Mouse (Mus musculus): Measurements from ENCODE around the gene Stx1b. TPM values are rescaled to one million over a fixed set of nuclear protein-coding genes. Genes with fewer than 3 reads are reported as not detected.
A peak's percentile ranks its signal among the peaks of the same experiment; 100 is the strongest.

Gene Stx1b
- total and polyA plus RNA-seq, 2 experiments from 2014 or later = 83.6 to 83.9 TPM

DNA sequence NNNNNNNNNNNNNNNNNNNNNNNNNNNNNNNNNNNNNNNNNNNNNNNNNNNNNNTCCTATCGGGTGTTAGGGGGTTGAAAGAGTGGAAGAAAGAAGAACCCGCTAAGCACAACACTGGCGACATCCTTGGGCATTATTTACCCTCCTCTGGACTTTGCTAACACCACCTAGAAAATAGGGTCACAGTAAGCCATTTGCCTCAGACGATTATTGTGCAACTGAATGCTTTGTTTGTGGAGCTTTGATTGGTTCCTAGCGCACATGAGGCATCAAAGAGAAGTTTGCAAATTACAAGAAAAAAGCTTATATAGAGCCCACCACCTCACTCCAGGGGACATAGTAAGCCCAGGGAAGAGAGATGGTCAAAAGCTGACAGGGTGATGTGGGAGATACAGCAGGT is 15.5 kb downstream of the Stx1b start:
- no peaks in the 10 kb centered on the region for H3K4me1 ChIP-seq (ENCODE audit: insufficient read depth, low read length)
- H3K36me3 ChIP-seq (ENCODE audit: insufficient read depth, low read length) = peaks cover 68% of the 10 kb centered on the region
- no peak overlapping the region for H3K9ac ChIP-seq (replicated peaks; ENCODE audit: low read length, poor library complexity, severe bottlenecking)
- H3K9me3 ChIP-seq (ENCODE audit: low read length) = no peaks in the 10 kb centered on the region
- no peak overlapping the region for H3K4me3 ChIP-seq (ENCODE audit: low read depth, low read length)
- WGBS = 80% methylated on average over 5 of the region's 5 CpGs
- no peak overlapping the region for H3K27ac ChIP-seq (ENCODE audit: low read depth, low read length)
- no peak for DNase-seq (ENCODE audit: low spot score)
- no peak for ATAC-seq (ENCODE audit: low FRiP score)
- no peak overlapping the region for H3K4me2 ChIP-seq (ENCODE audit: low read depth, low read length, poor library complexity, severe bottlenecking)
- no peak for TF ChIP-seq CTCF (IDR thresholded peaks at IDR 0.05)
- no peaks in the 10 kb centered on the region for H3K27me3 ChIP-seq (ENCODE audit: insufficient read depth, low read length)

DNA sequence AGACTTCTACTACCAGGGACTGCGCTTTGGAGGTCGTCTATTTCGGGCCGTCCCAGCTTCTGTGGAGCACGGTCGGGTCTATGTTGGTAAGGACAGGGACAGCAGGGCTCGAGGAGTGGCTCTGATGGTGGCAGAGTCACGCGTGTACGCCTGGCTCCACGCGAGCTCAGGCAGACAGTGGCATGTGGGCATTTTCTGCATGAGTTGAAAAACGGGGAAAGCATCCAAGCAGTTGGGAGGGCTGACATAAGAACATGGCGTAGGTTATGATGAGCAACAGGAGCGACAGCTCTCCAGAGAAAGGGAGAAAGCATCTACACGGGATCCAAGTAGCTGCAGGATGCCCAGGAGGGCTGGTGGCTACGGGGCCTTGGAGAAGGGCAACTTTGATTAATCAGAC is 22.0 kb downstream of the Stx1b start:
- ATAC-seq (ENCODE audit: low FRiP score) = no peak
- H3K4me1 ChIP-seq (ENCODE audit: insufficient read depth, low read length) = no peaks in the 10 kb centered on the region
- H3K9me3 ChIP-seq (ENCODE audit: low read length) = no peaks in the 10 kb centered on the region
- no peak overlapping the region for H3K4me3 ChIP-seq (ENCODE audit: low read depth, low read length)
- no peaks in the 10 kb centered on the region for H3K27me3 ChIP-seq (ENCODE audit: insufficient read depth, low read length)
- H3K36me3 ChIP-seq (ENCODE audit: insufficient read depth, low read length) = peaks cover 64% of the 10 kb centered on the region
- no peak overlapping the region for H3K9ac ChIP-seq (replicated peaks; ENCODE audit: low read length, poor library complexity, severe bottlenecking)
- no peak overlapping the region for H3K27ac ChIP-seq (ENCODE audit: low read depth, low read length)
- TF ChIP-seq CTCF (IDR thresholded peaks at IDR 0.05) = no peak
- WGBS = 90% methylated on average over 17 of the region's 17 CpGs
- no peak overlapping the region for H3K4me2 ChIP-seq (ENCODE audit: low read depth, low read length, poor library complexity, severe bottlenecking)
- peak; percentile 32 for DNase-seq (ENCODE audit: low spot score)

GRCm38 (mm10) chr7:127801010-127801621 is 23.2 kb downstream of the Stx1b start:
- no peak for TF ChIP-seq CTCF (IDR thresholded peaks at IDR 0.05)
- Histone ChIP-seq H3K4me3 (ENCODE audit: low read depth, low read length) (no peak overlapping the region), H3K9me3 (ENCODE audit: low read length) (no peaks in the 10 kb centered on the region), H3K27ac (ENCODE audit: low read depth, low read length) (no peak overlapping the region), H3K36me3 (ENCODE audit: insufficient read depth, low read length) (peaks cover 70% of the 10 kb centered on the region), H3K9ac (replicated peaks; ENCODE audit: low read length, poor library complexity, severe bottlenecking) (no peak overlapping the region), H3K27me3 (ENCODE audit: insufficient read depth, low read length) (no peaks in the 10 kb centered on the region), H3K4me1 (ENCODE audit: insufficient read depth, low read length) (no peaks in the 10 kb centered on the region), H3K4me2 (ENCODE audit: low read depth, low read length, poor library complexity, severe bottlenecking) (peak overlapping the region; percentile 34)
- no peak for DNase-seq (ENCODE audit: low spot score)
- WGBS = 94% methylated on average over 8 of the region's 8 CpGs
- no peak for ATAC-seq (ENCODE audit: low FRiP score)

- peaks cover 74% of the 10 kb centered on the region for H3K36me3 ChIP-seq (ENCODE audit: insufficient read depth, low read length)
- peak; percentile 78 for ATAC-seq (ENCODE audit: low FRiP score)
- peak within 1 kb of the TSS; percentile 47 for H3K27ac ChIP-seq (ENCODE audit: low read depth, low read length)
- no peaks in the 10 kb centered on the region for H3K4me1 ChIP-seq (ENCODE audit: insufficient read depth, low read length)
- H3K4me3 ChIP-seq (ENCODE audit: low read depth, low read length) = no peak within 1 kb of the TSS
- peak; percentile 97 for TF ChIP-seq CTCF (IDR thresholded peaks at IDR 0.05)
- no peaks in the 10 kb centered on the region for H3K9me3 ChIP-seq (ENCODE audit: low read length)
- H3K4me2 ChIP-seq (ENCODE audit: low read depth, low read length, poor library complexity, severe bottlenecking) = peak within 1 kb of the TSS; percentile 34
- WGBS = 22% methylated on average over 6 of the region's 6 CpGs
- peak; percentile 90 for DNase-seq (ENCODE audit: low spot score)
- H3K27me3 ChIP-seq (ENCODE audit: insufficient read depth, low read length) = no peaks in the 10 kb centered on the region
- H3K9ac ChIP-seq (replicated peaks; ENCODE audit: low read length, poor library complexity, severe bottlenecking) = no peak within 1 kb of the TSS
Observed at GRCm38 (mm10) chr7:127800435-127801009, 23.8 kb downstream of the Stx1b start, which contains the start of gene Hsd3b7. Hsd3b7 (plus strand) TSS chr7:127800604.

DNA sequence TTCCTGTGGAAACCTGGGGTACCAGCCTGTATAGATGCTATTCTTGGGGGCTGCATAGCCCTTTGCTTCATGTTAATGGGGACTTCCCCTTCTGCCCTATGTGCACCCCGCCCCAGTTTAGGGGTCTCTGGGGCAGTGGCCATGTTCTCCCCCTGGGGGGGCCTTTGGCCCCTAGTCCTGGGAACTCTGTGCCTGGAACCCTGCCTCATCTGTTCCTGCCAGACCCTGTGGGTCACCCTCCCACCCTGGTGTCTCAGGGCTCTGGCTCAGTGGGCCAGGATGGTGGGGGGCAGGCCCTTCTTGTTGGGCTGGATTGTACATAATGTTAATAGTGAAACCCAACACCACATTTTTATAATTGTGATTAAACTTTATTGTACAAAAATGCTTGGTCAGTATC is 24.6 kb downstream of the Stx1b start:
- Histone ChIP-seq H3K4me1 (ENCODE audit: insufficient read depth, low read length) (no peaks in the 10 kb centered on the region), H3K36me3 (ENCODE audit: insufficient read depth, low read length) (peaks cover 72% of the 10 kb centered on the region), H3K9me3 (ENCODE audit: low read length) (no peaks in the 10 kb centered on the region), H3K4me2 (ENCODE audit: low read depth, low read length, poor library complexity, severe bottlenecking) (no peak overlapping the region), H3K27me3 (ENCODE audit: insufficient read depth, low read length) (no peaks in the 10 kb centered on the region), H3K4me3 (ENCODE audit: low read depth, low read length) (no peak overlapping the region), H3K9ac (replicated peaks; ENCODE audit: low read length, poor library complexity, severe bottlenecking) (no peak overlapping the region), H3K27ac (ENCODE audit: low read depth, low read length) (0 out of 2 replicates have a peak overlapping the region, but pooled peaks have one; percentile 47)
- DNase-seq (ENCODE audit: low spot score) = no peak
- 90% methylated on average over 1 of the region's 1 CpGs for WGBS
- no peak for ATAC-seq (ENCODE audit: low FRiP score)
- no peak for TF ChIP-seq CTCF (IDR thresholded peaks at IDR 0.05)

DNA sequence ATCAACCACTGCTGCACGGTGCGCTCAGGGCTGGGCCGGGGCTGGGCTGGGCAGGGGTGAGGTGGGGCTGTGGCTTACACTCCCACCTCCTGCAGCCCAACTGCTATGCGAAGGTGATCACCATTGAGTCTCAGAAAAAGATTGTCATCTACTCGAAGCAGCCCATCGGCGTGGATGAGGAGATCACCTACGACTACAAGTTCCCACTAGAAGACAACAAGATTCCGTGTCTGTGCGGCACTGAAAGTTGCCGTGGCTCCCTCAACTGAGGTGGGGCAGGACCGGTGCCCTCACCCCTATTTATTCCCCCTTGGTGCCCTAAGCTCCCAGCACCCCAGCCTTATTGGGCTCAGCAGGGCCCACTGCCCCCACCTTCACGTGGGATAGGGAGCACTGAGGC is 25.1 kb downstream of the Stx1b start:
- H3K9me3 ChIP-seq (ENCODE audit: low read length) = no peaks in the 10 kb centered on the region
- no peak for TF ChIP-seq CTCF (IDR thresholded peaks at IDR 0.05)
- H3K27me3 ChIP-seq (ENCODE audit: insufficient read depth, low read length) = no peaks in the 10 kb centered on the region
- no peak overlapping the region for H3K9ac ChIP-seq (replicated peaks; ENCODE audit: low read length, poor library complexity, severe bottlenecking)
- H3K36me3 ChIP-seq (ENCODE audit: insufficient read depth, low read length) = peaks cover 70% of the 10 kb centered on the region
- H3K27ac ChIP-seq (ENCODE audit: low read depth, low read length) = no peak overlapping the region
- H3K4me1 ChIP-seq (ENCODE audit: insufficient read depth, low read length) = no peaks in the 10 kb centered on the region
- no peak overlapping the region for H3K4me2 ChIP-seq (ENCODE audit: low read depth, low read length, poor library complexity, severe bottlenecking)
- WGBS = 90% methylated on average over 13 of the region's 13 CpGs
- DNase-seq (ENCODE audit: low spot score) (no peak), ATAC-seq (ENCODE audit: low FRiP score) (no peak)
- no peak overlapping the region for H3K4me3 ChIP-seq (ENCODE audit: low read depth, low read length)
